Mouse (Mus musculus) myocyte (in vitro differentiated cells): ENCODE results near the gene Gclc. TPM values are rescaled to one million over a fixed set of nuclear protein-coding genes. Genes with fewer than 3 reads are reported as not detected.
"Not testable (repeated sequence)": the region's sequence is repeated elsewhere in the genome, so short reads cannot be mapped to it uniquely, and the experiment has no call there.

Experiments used
- H3K27me3 ChIP-seq: one replicate; pipeline ENCODE4 v1.6.1; 2011; ENCODE audit not compliant: control insufficient read depth, insufficient read depth, insufficient read length
- H3K36me3 ChIP-seq: one replicate; pipeline ENCODE4 v1.6.1; 2011; ENCODE audit not compliant: control insufficient read depth, insufficient read depth
- H3K4me2 ChIP-seq: one replicate; pipeline ENCODE4 v1.6.1; 2011; ENCODE audit warnings: low read depth, control low read depth
- H3K4me3 ChIP-seq: one replicate; pipeline ENCODE4 v1.5.1; 2011; ENCODE audit warnings: mild to moderate bottlenecking, control low read depth, moderate library complexity
- H3K79me2 ChIP-seq: one replicate; pipeline ENCODE4 v1.6.1; 2011; ENCODE audit not compliant: control insufficient read depth, insufficient read depth
- H3ac ChIP-seq: one replicate; pipeline ENCODE4 v1.6.1; 2011; ENCODE audit not compliant: control insufficient read depth, insufficient read length
- CEBPB ChIP-seq: IDR thresholded peaks from 2 replicates; pipeline ENCODE4 v1.6.1; 2011; ENCODE audit warnings: mild to moderate bottlenecking, moderate library complexity; ENCODE audit not compliant: poor library complexity, insufficient read depth, severe bottlenecking
- E2F4 ChIP-seq: IDR thresholded peaks from one replicate; pipeline ENCODE4 v1.6.1; 2011; ENCODE audit warnings: mild to moderate bottlenecking, control low read depth, moderate library complexity; ENCODE audit not compliant: insufficient read depth
- MAX ChIP-seq: IDR thresholded peaks from one replicate; pipeline ENCODE4 v1.6.1; 2011; ENCODE audit warnings: low read depth, mild to moderate bottlenecking, control low read depth
- MYOD1 ChIP-seq, 3 experiments: IDR thresholded peaks; one replicate each; pipeline ENCODE4 v1.6.1; 2011; ENCODE audit warnings: control low read depth in 2 of 3, low read depth in 2 of 3, mild to moderate bottlenecking in 2 of 3, moderate library complexity in 1 of 3; ENCODE audit not compliant: insufficient read length in 2 of 3, control insufficient read depth in 1 of 3
- MYOG ChIP-seq, 3 experiments: IDR thresholded peaks; one replicate each; pipeline ENCODE4 v1.6.1; 2011; ENCODE audit warnings: control low read depth in 2 of 3, low read depth in 2 of 3, mild to moderate bottlenecking in 2 of 3; ENCODE audit not compliant: insufficient read length in 2 of 3, control insufficient read depth in 1 of 3, insufficient read depth in 1 of 3
- POLR2A ChIP-seq: IDR thresholded peaks from one replicate; pipeline ENCODE4 v1.6.1; 2011; ENCODE audit warnings: low read depth, mild to moderate bottlenecking, control low read depth, moderate library complexity; ENCODE audit not compliant: insufficient read length
- POLR2AphosphoS2 ChIP-seq: IDR thresholded peaks from one replicate; pipeline ENCODE4 v1.6.1; 2011; ENCODE audit warnings: low read depth, control low read depth; ENCODE audit not compliant: insufficient read length
- REST ChIP-seq: IDR thresholded peaks from one replicate; pipeline ENCODE4 v1.6.1; 2011; ENCODE audit warnings: mild to moderate bottlenecking, control low read depth, moderate library complexity; ENCODE audit not compliant: insufficient read depth, insufficient read length
- SRF ChIP-seq: IDR thresholded peaks from one replicate; pipeline ENCODE4 v1.6.1; 2011; ENCODE audit warnings: low read depth; ENCODE audit not compliant: control insufficient read depth, insufficient read length
- TCF12 ChIP-seq: IDR thresholded peaks from one replicate; pipeline ENCODE4 v1.6.1; 2011; ENCODE audit warnings: mild to moderate bottlenecking, control low read depth; ENCODE audit not compliant: poor library complexity, insufficient read depth, severe bottlenecking
- TCF3 ChIP-seq: IDR thresholded peaks from one replicate; pipeline ENCODE4 v1.6.1; 2011; ENCODE audit warnings: low read depth, control low read depth; ENCODE audit not compliant: insufficient read length
- USF1 ChIP-seq: IDR thresholded peaks from one replicate; pipeline ENCODE4 v1.6.1; 2011; ENCODE audit warnings: low read depth, mild to moderate bottlenecking, control low read depth, moderate library complexity
- polyA plus RNA-seq: library from polyadenylated mRNA; unstranded; fragments of >200 nt; fragmentation: generic; extraction: Trizol; gene quantifications from one replicate; pipeline ENCODE4 v1.2.1, GENCODE M21; 2012; ENCODE audit warnings: missing spikeins

Gclc gene
- polyA plus RNA-seq, 1 experiment: 9.0 TPM

- Histone ChIP-seq H3K4me2 (no peak overlapping the region), H3K79me2 (no peaks in the 10 kb centered on the region), H3K27me3 (no peaks in the 10 kb centered on the region), H3ac (no peak overlapping the region), H3K36me3 (no peaks in the 10 kb centered on the region), H3K4me3 (no peak overlapping the region)
- TF ChIP-seq USF1: no peak
- no peak for TF ChIP-seq POLR2AphosphoS2
- TF ChIP-seq SRF: no peak
- TF ChIP-seq MAX: no peak
- TF ChIP-seq MYOD1 (IDR thresholded peaks at IDR 0.05; ENCODE audit: control insufficient read depth in 1 of 3, insufficient read length in 2 of 3, low read depth in 2 of 3): no peak
- TF ChIP-seq POLR2A: no peak
- no peak for TF ChIP-seq TCF3
- no peak for TF ChIP-seq CEBPB
Observed at GRCm38 (mm10) chr9:77744798-77745197, 9.5 kb upstream of the Gclc start.

GRCm38 (mm10) chr9:77746315-77746714, 8.0 kb upstream of the Gclc start:
- Histone ChIP-seq H3K4me2 (no peak overlapping the region), H3K79me2 (no peaks in the 10 kb centered on the region), H3K36me3 (no peaks in the 10 kb centered on the region), H3ac (no peak overlapping the region), H3K4me3 (no peak overlapping the region), H3K27me3 (no peaks in the 10 kb centered on the region)
- TF ChIP-seq SRF (no peak), POLR2AphosphoS2 (no peak), MYOG (IDR thresholded peaks at IDR 0.05; ENCODE audit: control insufficient read depth in 1 of 3, insufficient read depth in 1 of 3, insufficient read length in 2 of 3, low read depth in 2 of 3) (no peak), POLR2A (no peak), USF1 (no peak), MAX (no peak), CEBPB (no peak), MYOD1 (IDR thresholded peaks at IDR 0.05; ENCODE audit: control insufficient read depth in 1 of 3, insufficient read length in 2 of 3, low read depth in 2 of 3) (no peak), REST (no peak), TCF3 (no peak), TCF12 (no peak), E2F4 (no peak)

- H3K4me2 ChIP-seq, H3K36me3 ChIP-seq, H3K27me3 ChIP-seq, H3K79me2 ChIP-seq, H3ac ChIP-seq, H3K4me3 ChIP-seq: not testable (repeated sequence)
Observed at GRCm38 (mm10) chr9:77748292-77748691, 6.0 kb upstream of the Gclc start.

GRCm38 (mm10) chr9:77750133-77751060, 3.9 kb upstream of the Gclc start:
- peak overlapping the region; percentile 59 for H3K4me3 ChIP-seq
- H3K36me3 ChIP-seq: no peaks in the 10 kb centered on the region
- TF ChIP-seq MYOG (IDR thresholded peaks at IDR 0.05; ENCODE audit: control insufficient read depth in 1 of 3, insufficient read depth in 1 of 3, insufficient read length in 2 of 3, low read depth in 2 of 3) (peak in 1 of 3 experiments; percentile 28), REST (no peak), POLR2AphosphoS2 (peak; percentile 87), POLR2A (peak; percentile 94), MYOD1 (IDR thresholded peaks at IDR 0.05; ENCODE audit: control insufficient read depth in 1 of 3, insufficient read length in 2 of 3, low read depth in 2 of 3) (peak in 1 of 3 experiments; percentile 60), E2F4 (no peak), USF1 (peak; percentile 72)
- peaks cover 4% of the 10 kb centered on the region for H3K79me2 ChIP-seq
- peak overlapping the region; percentile 98 for H3K4me2 ChIP-seq
- no peaks in the 10 kb centered on the region for H3K27me3 ChIP-seq
- peak overlapping the region; percentile 84 for H3ac ChIP-seq

GRCm38 (mm10) chr9:77751091-77751521, 3.2 kb upstream of the Gclc start:
- H3K27me3 ChIP-seq: no peaks in the 10 kb centered on the region
- peak overlapping the region; percentile 98 for H3K4me2 ChIP-seq
- peaks cover 11% of the 10 kb centered on the region for H3K79me2 ChIP-seq
- H3K4me3 ChIP-seq: peak overlapping the region; percentile 59
- H3ac ChIP-seq: peak overlapping the region; percentile 84
- H3K36me3 ChIP-seq: no peaks in the 10 kb centered on the region
- TF ChIP-seq POLR2A: no peak
